Mouse (Mus musculus) cerebellum, postnatal 36 days (tissue): ENCODE measurements around the gene Mfsd4b5.
A peak's percentile ranks its signal among the peaks of the same experiment; 100 is the strongest.
"Not testable (repeated sequence)": the region's sequence is repeated elsewhere in the genome, so short reads cannot be mapped to it uniquely, and the experiment has no call there.

Source experiments
- DNase-seq, 2 experiments: peaks; one replicate each; pipeline ENCODE4 v3.0.0; 2021 to 2022; ENCODE audit warnings: mixed read lengths in 2 of 2

Mfsd4b5 gene

DNA sequence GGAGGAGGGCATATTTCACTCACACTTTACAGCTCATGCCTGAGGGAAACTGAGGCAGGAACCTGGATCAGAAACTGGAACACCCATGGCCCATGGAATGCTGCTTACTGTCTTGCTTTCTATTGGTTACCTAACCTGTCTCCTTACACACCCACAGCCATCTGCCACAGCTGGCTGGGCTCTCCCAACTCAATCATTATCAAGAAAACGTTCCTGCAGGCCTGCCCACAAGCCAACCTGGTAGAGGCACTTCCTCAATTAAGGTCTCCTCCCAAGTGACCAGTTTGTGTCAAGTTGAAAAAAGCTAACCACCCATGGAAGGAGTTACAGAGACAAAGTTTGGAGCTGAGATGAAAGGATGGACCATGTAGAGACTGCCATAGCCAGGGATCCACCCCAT, 24.5 kb downstream of the Mfsd4b5 start:
- DNase-seq: no peak

DNA sequence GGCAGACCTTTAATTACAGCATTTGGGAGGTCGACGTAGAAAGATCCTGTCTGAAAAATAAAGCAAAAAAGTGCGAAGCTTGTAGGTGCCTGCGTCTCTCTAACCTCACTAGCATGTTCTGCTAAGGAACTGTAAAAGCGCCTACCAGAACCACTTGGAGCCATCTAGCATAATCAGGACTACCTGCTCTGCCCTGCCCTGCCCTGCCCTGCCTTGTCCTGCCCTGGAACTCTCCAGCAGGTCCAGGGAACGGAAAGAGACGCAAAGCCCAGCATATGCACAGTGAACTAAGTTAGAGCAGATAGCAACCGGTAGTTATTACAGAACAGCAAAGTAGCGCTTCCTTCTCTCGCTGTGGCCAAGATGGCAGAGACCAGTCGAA, 26.0 kb downstream of the Mfsd4b5 start:
- no peak for DNase-seq

DNA sequence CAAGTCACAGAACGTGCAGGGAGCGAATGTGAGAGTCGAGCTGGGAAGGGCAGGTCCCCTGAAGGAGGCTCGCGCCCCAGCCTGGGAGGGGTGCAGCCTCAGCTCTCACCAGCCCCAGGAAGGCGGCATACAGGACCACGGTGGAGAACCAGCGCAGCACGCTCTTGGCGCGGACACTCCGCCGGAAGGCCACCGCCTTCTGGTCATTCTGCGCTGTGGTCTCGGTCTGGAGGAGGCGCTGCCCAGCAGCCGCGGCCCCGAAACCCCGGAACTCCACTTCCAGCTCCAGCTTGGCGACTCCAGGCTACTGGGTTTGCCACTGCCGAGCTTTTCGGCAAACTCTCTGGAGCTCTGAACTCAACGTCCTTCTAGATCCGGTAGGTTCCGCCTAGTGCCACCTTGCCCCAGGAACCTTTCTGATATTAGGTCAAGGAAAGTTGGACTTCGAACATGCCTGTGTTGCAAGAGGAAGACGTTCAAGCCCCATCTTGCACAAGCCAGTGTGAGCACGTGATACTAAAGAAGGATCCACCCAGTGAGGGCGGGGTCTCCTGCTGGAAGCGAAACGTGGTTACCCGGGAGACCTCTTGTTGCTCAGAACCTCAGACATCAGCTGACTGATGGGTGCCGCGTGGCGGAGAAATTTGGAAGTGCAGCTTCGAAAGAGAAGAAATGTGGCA, 26.5 kb downstream of the Mfsd4b5 start, which contains the start of gene Mfsd4b3:
Gene Mfsd4b3 (minus strand): TSS at position 393 of the 680 bp plus-strand sequence.
- peak; percentile 85 to 88 for DNase-seq

GRCm38 (mm10) chr10:39958266-39958665, 28.2 kb downstream of the Mfsd4b5 start:
- no peak for DNase-seq

GRCm38 (mm10) chr10:39956340-39956878, 30.0 kb downstream of the Mfsd4b5 start:
- no peak for DNase-seq

DNA sequence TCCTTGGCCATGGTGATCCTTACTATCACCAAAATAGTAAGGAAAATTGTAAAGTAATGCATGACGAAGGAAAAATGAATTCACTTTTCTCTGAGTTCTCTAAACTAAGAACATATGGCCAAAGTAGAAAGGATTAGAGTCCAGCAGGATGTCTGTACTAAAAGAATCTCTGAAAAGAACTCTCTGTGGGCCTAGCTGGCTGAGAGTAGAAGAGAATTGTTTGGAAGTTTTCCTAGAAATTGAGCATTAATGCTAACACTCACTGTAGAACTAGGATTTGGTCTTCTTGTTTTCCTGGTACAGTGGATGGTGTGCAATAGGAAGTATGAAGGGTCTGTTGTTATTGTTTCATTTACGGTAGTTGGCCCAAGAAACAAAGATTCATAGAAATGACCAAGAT, 31.3 kb downstream of the Mfsd4b5 start:
- no peak for DNase-seq

GRCm38 (mm10) chr10:39949377-39949954, 37.0 kb downstream of the Mfsd4b5 start:
- DNase-seq: no peak

- not testable (repeated sequence) for DNase-seq
Observed at GRCm38 (mm10) chr10:39947195-39947594, 39.3 kb downstream of the Mfsd4b5 start.

DNA sequence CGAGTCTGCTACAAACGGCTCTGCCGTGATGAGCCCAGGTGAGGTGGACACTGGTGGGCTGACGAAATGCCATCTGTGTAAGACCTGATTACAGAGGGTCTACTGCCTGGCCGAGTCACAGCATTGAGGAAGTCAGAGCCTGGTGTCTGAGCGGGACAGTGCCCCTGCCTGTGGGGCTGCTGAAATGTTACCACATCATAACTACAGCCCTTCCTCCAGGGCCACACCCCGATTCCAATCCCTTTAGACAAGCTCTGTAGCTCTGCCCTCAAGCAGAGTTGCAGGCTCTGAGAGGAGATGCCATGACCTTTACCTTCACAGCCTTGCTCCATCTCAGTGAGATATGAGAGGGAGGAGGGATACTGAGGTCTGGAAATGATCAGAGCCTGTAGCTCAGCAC, 49.9 kb downstream of the Mfsd4b5 start:
- DNase-seq: no peak

DNA sequence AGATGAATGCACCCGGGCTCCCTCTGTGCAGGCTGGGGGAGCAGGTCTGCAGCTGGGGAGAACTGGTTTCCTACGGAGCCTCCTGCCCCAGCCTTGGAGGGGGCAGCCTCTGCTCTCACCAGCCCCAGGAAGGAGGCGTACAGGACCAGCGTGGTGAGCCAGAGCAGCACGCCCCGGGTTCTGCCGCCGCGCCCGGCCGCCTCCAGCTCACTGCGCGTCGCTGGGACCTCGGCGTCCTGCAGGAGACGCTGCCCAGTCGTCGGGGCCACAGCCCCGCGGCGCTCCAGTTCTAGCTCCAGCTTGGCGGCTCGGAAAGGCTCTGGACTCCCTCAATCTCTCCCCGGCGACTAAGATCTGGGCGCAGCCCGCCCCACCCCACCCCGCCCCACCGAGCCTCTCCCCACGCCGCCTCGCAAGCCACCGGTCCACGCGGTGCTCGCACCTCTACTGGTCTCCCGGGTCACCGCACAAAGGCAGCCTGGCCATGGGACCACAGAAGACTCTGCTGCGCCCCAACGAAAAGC, 59.8 kb downstream of the Mfsd4b5 start, which contains the start of gene Mfsd4b2:
Gene Mfsd4b2 (minus strand): TSS at position 308 of the 524 bp plus-strand sequence.
- DNase-seq: no peak

- not testable (repeated sequence) for DNase-seq
Observed at GRCm38 (mm10) chr10:39924556-39924955, 61.9 kb downstream of the Mfsd4b5 start.

GRCm38 (mm10) chr10:39912616-39913015, 73.8 kb downstream of the Mfsd4b5 start:
- no peak for DNase-seq

DNA sequence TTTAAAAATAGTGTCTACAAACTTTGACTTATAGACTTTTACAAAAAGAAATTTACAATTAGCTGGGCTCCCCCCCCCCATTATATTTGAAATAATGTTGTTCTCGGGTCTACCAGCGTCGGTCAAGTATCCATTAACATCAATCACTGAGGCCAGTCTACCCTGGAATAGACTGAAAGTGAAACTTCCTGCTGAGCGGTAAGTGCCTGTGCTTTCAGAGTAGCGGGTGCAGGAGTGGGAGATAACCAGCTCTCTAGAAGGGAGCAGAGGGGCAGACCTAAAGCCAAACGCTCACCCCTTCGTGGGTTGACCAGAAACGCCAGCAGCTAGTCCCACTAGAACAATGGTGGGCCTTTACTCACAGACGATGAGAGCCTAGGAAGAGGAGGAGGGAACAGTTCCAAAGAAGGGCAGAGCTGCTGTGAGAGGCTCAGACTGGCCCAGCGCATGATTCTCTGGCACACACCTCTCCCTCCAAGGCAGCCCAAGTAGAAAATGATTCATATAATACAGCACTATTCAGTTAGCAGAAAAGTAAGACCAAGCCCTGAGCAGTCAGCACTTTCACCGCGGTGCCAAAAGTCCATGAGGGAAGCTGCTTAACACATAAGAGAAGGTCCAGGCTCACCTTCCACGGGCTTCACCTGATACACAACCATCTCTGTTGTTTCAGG, 77.5 kb downstream of the Mfsd4b5 start:
- no peak for DNase-seq
